Mouse (Mus musculus): ENCODE results near the gene Iscu. TPM values are rescaled to one million over a fixed set of nuclear protein-coding genes. Genes with fewer than 3 reads are reported as not detected.
A peak's percentile ranks its signal among the peaks of the same experiment; 100 is the strongest.
"Not testable (repeated sequence)": the region's sequence is repeated elsewhere in the genome, so short reads cannot be mapped to it uniquely, and the experiment has no call there.

The Iscu gene
- polyA plus RNA-seq, 1 experiment from 2014 or later: 105 TPM

DNA sequence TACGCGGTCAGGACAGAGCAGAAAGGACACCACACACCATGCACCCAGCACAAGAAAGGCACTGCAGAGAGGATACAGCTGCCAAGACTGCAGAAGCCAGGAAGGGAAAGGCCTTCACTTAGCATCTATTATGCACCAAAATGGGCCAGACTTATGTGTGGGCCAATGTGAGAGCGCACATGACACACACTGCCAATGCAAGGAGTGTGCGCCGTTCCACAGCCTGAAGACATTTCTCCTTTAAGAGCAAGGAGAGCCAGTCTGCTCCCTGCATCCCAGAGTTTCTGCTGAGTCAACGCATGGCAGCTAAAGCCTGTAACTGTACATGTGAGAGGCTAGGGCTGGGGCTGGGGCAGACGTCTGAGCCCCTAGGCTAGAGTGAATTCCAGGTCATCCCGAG is 3.7 kb upstream of the Iscu start:
- H3K27ac ChIP-seq: no peak overlapping the region
- no peaks in the 10 kb centered on the region for H3K9me3 ChIP-seq
- no peaks in the 10 kb centered on the region for H3K27me3 ChIP-seq (ENCODE audit: insufficient read depth, poor library complexity, severe bottlenecking)
- peaks cover 48% of the 10 kb centered on the region for H3K36me3 ChIP-seq
- no peak overlapping the region for H3K4me3 ChIP-seq
- 93% methylated on average over 8 of the region's 8 CpGs for WGBS
- peaks cover 35% of the 10 kb centered on the region for H3K4me1 ChIP-seq
- DNase-seq (ENCODE audit: low spot score): no peak

DNA sequence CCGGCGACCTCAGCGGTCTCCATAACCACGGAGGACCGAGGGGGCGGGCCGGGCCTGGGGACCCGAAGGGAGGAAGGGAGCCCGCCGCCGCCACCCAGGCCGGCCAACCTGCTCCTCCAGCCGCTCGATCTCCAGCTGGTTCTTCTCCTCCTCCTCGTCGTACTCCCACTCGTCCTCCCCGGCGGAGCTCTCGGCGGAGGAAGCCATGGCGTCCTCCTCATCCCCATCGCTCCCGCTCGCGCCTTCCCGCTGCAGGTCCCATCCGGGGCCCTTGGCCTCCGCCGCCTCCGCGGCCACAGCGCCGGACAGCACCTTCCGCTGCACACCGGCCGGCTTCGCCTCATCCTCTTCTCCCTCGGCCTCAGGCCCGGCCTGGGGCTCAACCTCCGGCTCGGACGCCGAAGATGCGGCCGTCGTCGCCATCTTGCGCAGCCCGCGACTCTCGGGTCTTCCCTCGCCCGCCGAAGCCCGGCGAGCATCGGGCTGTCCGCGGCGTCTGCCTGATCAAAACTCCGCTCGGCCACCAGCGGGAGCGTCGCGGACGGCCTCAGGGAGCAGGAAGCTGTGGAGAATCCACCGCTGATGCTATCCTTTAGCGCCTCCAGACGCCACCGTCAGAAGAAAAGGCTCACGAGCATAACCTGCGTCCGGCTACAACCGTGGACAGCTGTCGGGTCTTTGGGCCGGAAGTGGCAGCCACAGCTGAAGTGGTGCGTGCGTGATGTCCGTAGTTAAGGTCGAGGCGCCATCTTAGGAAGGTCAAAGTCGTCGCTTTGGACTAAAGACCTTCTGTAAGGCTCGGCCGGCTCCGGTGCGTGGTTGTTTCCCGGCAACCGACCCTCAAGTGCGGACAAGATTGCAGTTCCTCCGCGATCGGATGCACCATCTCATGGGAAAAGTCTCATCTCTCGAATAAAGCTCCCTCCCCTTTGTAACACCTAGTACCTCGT is 1.1 kb upstream of the Iscu start:
- Histone ChIP-seq H3K27ac (peak overlapping the region; percentile 98), H3K36me3 (peaks cover 58% of the 10 kb centered on the region), H3K4me1 (peaks cover 34% of the 10 kb centered on the region), H3K27me3 (ENCODE audit: insufficient read depth, poor library complexity, severe bottlenecking) (no peaks in the 10 kb centered on the region), H3K9me3 (no peaks in the 10 kb centered on the region), H3K4me3 (peak overlapping the region; percentile 83)
- peak; percentile 95 for DNase-seq (ENCODE audit: low spot score)
- WGBS: under 1% methylated on average over 92 of the region's 97 CpGs

- Histone ChIP-seq H3K4me3 (peak overlapping the region; percentile 83), H3K9me3 (no peaks in the 10 kb centered on the region), H3K36me3 (peaks cover 55% of the 10 kb centered on the region), H3K27ac (peak overlapping the region; percentile 98), H3K4me1 (peaks cover 34% of the 10 kb centered on the region), H3K27me3 (ENCODE audit: insufficient read depth, poor library complexity, severe bottlenecking) (no peaks in the 10 kb centered on the region)
- peak; percentile 82 for DNase-seq (ENCODE audit: low spot score)
- 2% methylated on average over 38 of the region's 38 CpGs for WGBS
These were observed 464 bp downstream of the Iscu start for GRCm38 (mm10) chr5:113772905-113773519.

- Histone ChIP-seq H3K9me3 (no peaks in the 10 kb centered on the region), H3K4me1 (peaks cover 32% of the 10 kb centered on the region), H3K27me3 (ENCODE audit: insufficient read depth, poor library complexity, severe bottlenecking) (no peaks in the 10 kb centered on the region), H3K27ac (0 out of 2 replicates have a peak overlapping the region, but pooled peaks have one; percentile 11), H3K4me3 (peak overlapping the region; percentile 83), H3K36me3 (peaks cover 55% of the 10 kb centered on the region)
- 1% methylated on average over 7 of the region's 7 CpGs for WGBS
- DNase-seq (ENCODE audit: low spot score): peak; percentile 93
These were observed 1.1 kb downstream of the Iscu start for GRCm38 (mm10) chr5:113773664-113774063.

- H3K27me3 ChIP-seq (ENCODE audit: insufficient read depth, poor library complexity, severe bottlenecking): no peaks in the 10 kb centered on the region
- 93% methylated on average over 10 of the region's 10 CpGs for WGBS
- H3K4me1 ChIP-seq: peaks cover 14% of the 10 kb centered on the region
- no peak overlapping the region for H3K4me3 ChIP-seq
- no peak overlapping the region for H3K27ac ChIP-seq
- H3K36me3 ChIP-seq: peaks cover 46% of the 10 kb centered on the region
- no peaks in the 10 kb centered on the region for H3K9me3 ChIP-seq
- DNase-seq (ENCODE audit: low spot score): no peak
These were observed 3.0 kb downstream of the Iscu start for GRCm38 (mm10) chr5:113775585-113775984.

GRCm38 (mm10) chr5:113776128-113776895 is 3.8 kb downstream of the Iscu start:
- WGBS: 90% methylated on average over 15 of the region's 15 CpGs
- H3K4me3 ChIP-seq: no peak overlapping the region
- peaks cover 46% of the 10 kb centered on the region for H3K36me3 ChIP-seq
- DNase-seq (ENCODE audit: low spot score): no peak
- peaks cover 13% of the 10 kb centered on the region for H3K4me1 ChIP-seq
- no peaks in the 10 kb centered on the region for H3K9me3 ChIP-seq
- no peaks in the 10 kb centered on the region for H3K27me3 ChIP-seq (ENCODE audit: insufficient read depth, poor library complexity, severe bottlenecking)
- no peak overlapping the region for H3K27ac ChIP-seq

GRCm38 (mm10) chr5:113776896-113777226 is 4.3 kb downstream of the Iscu start:
- no peaks in the 10 kb centered on the region for H3K27me3 ChIP-seq (ENCODE audit: insufficient read depth, poor library complexity, severe bottlenecking)
- H3K4me1 ChIP-seq: peaks cover 13% of the 10 kb centered on the region
- no peak overlapping the region for H3K4me3 ChIP-seq
- no peak for DNase-seq (ENCODE audit: low spot score)
- no peak overlapping the region for H3K27ac ChIP-seq
- no peaks in the 10 kb centered on the region for H3K9me3 ChIP-seq
- H3K36me3 ChIP-seq: peaks cover 46% of the 10 kb centered on the region
- 90% methylated on average over 8 of the region's 8 CpGs for WGBS

- not testable (repeated sequence) for H3K9me3 ChIP-seq; DNase-seq (ENCODE audit: low spot score); H3K4me3 ChIP-seq; H3K27ac ChIP-seq; H3K27me3 ChIP-seq (ENCODE audit: insufficient read depth, poor library complexity, severe bottlenecking)
- peaks cover 46% of the 10 kb centered on the region for H3K36me3 ChIP-seq
- 87% methylated on average over 8 of the region's 8 CpGs for WGBS
- peaks cover 18% of the 10 kb centered on the region for H3K4me1 ChIP-seq
These were observed 5.2 kb downstream of the Iscu start for GRCm38 (mm10) chr5:113777728-113778127.

- DNase-seq (ENCODE audit: low spot score): no peak
- Histone ChIP-seq H3K4me1 (peaks cover 20% of the 10 kb centered on the region), H3K27me3 (ENCODE audit: insufficient read depth, poor library complexity, severe bottlenecking) (no peaks in the 10 kb centered on the region; the same call in 1 of the 2 replicates), H3K36me3 (peaks cover 40% of the 10 kb centered on the region), H3K4me3 (no peak overlapping the region), H3K27ac (no peak overlapping the region), H3K9me3 (no peaks in the 10 kb centered on the region)
- WGBS: 76% methylated on average over 5 of the region's 5 CpGs
These were observed 7.0 kb downstream of the Iscu start for GRCm38 (mm10) chr5:113779569-113779968.

- H3K36me3 ChIP-seq: peaks cover 34% of the 10 kb centered on the region
- H3K27me3 ChIP-seq (ENCODE audit: insufficient read depth, poor library complexity, severe bottlenecking): no peaks in the 10 kb centered on the region; the same call in 1 of the 2 replicates
- 85% methylated on average over 3 of the region's 3 CpGs for WGBS
- H3K4me1 ChIP-seq: peaks cover 20% of the 10 kb centered on the region
- DNase-seq (ENCODE audit: low spot score): no peak
- no peaks in the 10 kb centered on the region for H3K9me3 ChIP-seq
- H3K27ac ChIP-seq: no peak overlapping the region
- H3K4me3 ChIP-seq: no peak overlapping the region
These were observed 7.7 kb downstream of the Iscu start for GRCm38 (mm10) chr5:113780082-113780752.

GRCm38 (mm10) chr5:113780763-113781162 is 8.2 kb downstream of the Iscu start:
- Histone ChIP-seq H3K4me1 (peaks cover 20% of the 10 kb centered on the region), H3K9me3 (no peaks in the 10 kb centered on the region), H3K36me3 (peaks cover 29% of the 10 kb centered on the region), H3K27me3 (ENCODE audit: insufficient read depth, poor library complexity, severe bottlenecking) (no peaks in the 10 kb centered on the region; the same call in 1 of the 2 replicates), H3K4me3 (no peak overlapping the region), H3K27ac (no peak overlapping the region)
- 85% methylated on average over 5 of the region's 5 CpGs for WGBS
- no peak for DNase-seq (ENCODE audit: low spot score)

DNA sequence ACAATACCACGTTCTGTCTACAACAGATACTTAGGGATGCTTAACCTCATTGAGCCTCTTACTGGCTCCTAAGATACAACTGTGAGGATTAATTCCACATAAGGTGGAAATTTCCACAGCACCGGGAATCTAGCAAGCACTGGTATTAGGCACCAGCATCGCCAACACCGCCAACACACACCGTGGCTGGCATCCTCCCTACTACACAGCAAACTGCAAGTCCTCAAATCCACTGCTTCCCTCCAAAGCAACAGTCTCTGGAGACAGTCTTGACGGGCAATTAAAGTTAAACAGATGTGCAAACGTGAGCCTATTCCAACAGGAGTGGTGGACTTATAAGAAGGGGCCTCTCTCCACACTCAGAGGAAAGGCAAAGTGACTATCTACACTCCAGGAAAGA is 8.7 kb downstream of the Iscu start:
- Histone ChIP-seq H3K4me1 (peaks cover 20% of the 10 kb centered on the region), H3K36me3 (peaks cover 24% of the 10 kb centered on the region), H3K27ac (no peak overlapping the region), H3K27me3 (ENCODE audit: insufficient read depth, poor library complexity, severe bottlenecking) (no peaks in the 10 kb centered on the region; the same call in 1 of the 2 replicates), H3K9me3 (no peaks in the 10 kb centered on the region), H3K4me3 (no peak overlapping the region)
- WGBS: 76% methylated on average over 7 of the region's 7 CpGs
- no peak for DNase-seq (ENCODE audit: low spot score)

All from heart, embryonic 10.5 days (tissue).